Mouse (Mus musculus): ENCODE data around the gene Rlf.
"Not testable (repeated sequence)": the region's sequence is repeated elsewhere in the genome, so short reads cannot be mapped to it uniquely, and the experiment has no call there.

Gene Rlf

DNA sequence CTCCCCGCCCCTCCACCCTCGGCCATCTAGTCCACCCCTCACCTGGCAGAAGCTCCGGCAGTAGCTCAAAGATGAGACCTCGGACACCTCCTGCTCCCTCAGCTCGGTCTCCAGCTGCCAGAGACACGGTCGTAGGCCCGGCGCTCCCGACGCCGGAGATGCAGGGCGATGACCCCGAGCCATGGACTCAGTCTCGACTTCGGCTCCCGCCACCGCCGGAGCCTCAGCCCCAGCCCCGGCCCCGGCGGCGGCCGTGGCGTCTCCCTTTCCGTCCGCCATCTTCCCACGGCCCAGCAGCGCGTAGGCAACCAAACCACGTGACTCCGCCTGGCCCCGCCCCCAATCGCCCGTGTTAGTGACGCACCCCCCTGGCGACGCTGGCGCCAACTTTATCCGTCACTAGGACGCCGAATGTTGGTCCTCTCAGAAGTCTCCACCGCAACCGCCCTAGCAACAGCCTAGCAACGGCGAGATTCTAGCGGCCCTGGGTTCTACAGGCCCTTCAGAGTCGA is at the start of gene Rlf:
TSS of gene Rlf (minus strand) at position 292 of the 512 bp plus-strand sequence.
- peak; percentile 92 for DNase-seq (ENCODE audit: low read depth, low spot score)

DNA sequence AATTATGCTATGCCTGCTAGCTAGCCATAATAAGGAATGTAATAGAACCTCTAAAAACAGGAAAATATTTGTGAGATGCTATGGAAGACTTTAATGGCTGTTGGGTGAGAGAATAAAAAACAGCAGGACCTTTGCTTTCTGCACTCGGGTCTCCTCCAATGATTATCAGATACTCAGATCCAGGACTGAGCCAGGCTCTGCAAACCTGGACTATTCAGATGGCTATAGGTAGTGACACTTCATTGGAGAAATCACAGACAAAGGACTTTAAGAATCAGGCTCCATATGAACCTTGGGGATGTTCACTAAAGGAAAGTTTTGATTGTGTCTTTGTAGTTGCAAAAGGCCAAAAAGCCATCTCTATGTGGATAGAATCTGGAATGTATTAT is 26.7 kb upstream of the Rlf start:
- DNase-seq (ENCODE audit: low read depth, low spot score): no peak

DNA sequence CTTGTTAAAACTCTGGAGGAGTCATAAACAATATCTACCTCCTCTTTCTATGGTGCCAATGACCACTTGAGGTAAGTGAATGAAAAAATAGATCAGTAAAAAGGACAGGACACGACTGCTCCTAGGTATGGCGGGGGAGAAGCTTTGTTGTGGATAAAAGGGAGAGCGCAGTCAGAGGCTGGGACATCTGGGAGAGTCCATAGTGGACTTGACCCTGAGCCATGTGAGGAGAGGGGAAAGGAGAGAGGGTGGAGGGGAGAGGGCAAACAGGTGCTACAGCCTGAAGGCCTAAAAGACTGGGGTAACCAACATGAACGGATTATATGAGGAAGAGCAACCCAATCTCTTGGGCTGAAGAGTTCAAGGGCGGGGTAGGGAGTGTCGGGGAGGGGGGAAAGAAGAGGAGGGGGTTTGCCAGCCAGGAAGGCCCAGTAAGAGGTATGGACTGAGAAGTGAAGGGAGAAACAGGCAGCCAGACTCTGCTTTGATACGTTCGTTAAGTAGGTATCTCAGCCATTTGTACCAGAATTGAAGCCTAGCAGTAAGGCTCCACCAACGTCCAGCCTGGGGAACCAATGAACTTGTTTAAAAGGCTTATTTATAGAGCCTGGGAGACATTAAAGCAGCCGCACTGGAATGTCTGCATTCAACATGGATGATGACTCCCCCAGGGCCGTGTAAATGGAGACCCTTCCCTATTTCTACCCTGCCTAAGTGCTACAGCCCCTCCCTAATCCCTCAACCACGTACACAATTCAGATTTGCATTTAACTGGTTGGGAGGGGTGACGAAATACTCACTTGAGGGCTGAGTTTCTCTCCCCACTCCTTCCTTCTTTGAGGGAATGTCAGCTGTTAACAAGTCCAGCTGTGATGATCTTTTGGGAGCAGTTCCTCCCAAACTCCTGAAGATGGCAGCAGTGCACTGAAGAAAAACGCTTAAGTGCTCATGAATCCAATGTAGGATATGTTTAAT is 26.0 kb upstream of the Rlf start:
- peak; percentile 61 for DNase-seq (ENCODE audit: low read depth, low spot score)

DNA sequence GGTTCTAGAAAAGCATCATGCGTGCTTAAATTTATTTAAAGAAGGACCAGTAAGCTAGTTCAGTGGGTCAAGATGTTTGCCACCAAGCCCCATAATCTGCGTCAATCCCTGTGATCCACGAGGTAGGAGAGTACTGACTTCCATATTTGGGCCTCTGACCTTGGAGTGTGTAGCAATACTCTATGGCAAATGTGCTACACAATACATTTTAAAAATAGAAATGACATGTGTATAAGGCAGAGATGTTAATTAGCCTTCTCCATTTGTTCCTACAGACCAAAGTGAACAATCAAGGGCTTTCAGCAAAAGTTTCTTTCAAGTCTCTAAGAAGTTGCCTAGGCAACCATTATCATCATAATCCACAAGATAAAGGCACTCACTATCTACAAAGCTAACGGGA is 25.0 kb upstream of the Rlf start:
- no peak for DNase-seq (ENCODE audit: low read depth, low spot score)

DNA sequence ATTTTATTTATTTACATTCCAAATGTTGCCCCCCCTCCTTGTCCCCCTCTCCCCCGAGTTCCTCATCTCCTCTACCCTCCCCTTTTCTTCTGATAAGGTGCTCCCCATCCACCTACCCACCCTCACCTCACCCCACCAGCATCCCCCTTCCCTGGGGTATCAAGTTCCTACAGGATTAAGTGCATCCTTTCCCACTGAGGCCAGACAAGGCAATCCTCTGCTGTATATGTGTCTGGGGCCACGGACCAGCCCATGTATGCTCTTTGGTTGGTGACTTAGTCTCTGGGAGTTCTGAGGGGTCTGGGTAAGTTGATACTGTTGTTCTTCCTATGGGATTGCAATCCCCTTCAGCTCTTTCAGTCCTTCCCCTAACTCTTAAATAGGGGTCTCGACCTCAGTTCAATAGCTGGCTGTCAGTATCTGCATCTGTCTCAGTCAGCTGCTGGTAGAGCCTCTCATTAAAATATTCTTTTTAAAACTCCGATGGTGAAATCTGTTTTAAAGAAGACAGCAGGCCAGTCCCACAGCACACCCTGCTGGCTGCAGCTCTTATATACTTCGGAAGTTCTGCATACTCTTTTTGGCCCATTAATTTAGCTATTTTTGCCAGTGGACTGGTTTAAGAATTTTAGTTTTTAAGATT is 17.0 kb upstream of the Rlf start:
- no peak for DNase-seq (ENCODE audit: low read depth, low spot score)

DNA sequence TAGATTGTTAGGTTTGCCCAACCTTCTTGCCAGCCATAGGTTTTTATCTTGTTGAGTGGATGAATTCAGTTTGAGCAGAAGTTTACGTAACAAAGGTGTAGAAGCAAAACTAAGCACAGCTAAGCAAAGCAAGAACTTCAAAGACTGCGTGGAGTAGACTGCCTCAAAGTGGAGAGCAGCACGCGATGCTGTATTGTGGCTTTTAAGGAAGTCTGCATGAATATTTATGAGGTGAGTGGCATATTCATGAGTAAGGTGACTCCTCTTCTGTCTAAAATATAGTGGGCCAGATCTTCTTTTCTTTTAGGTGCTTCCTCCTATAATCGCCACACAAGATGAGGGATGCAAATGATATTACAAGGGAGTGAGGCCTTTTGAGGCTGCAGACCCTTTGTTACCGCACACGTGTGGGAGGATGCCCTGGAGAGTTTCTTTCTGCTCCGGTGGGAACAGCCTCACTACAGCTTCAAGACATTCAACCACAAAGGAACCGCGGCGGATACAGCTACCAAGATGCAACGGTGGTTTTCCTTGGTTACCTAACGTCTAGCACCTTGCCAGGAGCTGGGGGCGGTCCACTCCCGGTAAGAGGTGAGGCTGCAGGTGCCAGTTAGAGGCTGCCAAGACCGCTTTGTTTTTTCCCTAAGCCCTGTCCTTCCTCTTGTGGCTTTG is 16.2 kb upstream of the Rlf start:
- DNase-seq (ENCODE audit: low read depth, low spot score): no peak

DNA sequence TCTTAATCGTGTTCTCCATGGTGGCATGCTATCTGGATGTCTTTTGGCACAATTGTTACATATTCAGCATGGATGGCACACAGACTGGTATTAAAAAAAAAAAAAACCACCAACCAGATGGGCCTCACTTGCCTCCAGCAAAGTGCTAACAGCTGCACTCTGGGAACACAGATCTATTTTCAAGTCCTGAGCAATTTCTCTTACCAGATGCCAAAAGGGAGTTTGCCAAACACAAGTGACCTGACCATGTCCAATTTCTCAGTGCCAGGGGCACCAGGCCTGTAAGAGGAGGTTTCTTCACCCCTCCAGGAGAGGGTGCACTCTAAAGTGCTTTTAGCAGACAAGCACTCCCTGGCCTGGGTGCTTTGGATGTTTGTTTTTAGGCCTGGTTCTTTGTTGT is 12.2 kb upstream of the Rlf start:
- DNase-seq (ENCODE audit: low read depth, low spot score): no peak

DNA sequence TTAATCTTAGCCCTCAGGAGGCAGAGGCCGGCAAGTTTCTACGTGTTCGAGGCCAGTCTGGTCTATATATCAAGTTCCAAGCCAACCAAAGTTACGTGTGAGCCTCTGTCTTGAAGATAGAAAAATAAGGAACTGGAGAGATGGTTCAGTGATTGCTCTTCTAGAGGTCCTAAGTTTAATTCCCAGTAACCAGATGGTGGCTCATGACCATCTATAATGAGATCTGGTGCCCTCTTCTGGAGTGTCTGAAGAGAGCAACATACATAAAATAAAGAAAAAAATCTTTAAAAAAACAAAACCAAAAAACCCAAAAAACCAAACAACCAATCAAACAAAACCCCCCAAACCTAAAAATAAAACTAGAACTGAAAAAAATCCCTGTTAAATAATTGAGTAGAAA is 10.3 kb upstream of the Rlf start:
- no peak for DNase-seq (ENCODE audit: low read depth, low spot score)

DNA sequence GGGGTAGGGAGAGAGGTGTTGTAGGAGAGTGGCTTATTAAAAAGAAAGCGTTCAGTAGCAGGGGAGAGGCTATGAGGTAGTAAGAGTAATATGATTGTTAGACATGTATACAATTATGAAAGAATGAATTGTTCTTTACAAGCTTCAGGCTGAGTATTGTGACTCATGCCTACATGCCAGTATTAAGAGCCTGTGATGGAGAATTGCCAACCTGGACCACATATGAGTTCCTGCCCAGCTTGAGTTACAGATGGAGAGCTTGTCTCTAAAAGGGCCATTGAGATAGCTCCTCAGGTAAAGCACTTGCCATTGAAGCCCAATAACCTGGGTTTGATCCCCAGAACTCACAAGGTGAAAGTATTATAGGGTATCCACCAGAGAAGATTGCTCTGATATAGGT is 8.3 kb upstream of the Rlf start:
- no peak for DNase-seq (ENCODE audit: low read depth, low spot score)

DNA sequence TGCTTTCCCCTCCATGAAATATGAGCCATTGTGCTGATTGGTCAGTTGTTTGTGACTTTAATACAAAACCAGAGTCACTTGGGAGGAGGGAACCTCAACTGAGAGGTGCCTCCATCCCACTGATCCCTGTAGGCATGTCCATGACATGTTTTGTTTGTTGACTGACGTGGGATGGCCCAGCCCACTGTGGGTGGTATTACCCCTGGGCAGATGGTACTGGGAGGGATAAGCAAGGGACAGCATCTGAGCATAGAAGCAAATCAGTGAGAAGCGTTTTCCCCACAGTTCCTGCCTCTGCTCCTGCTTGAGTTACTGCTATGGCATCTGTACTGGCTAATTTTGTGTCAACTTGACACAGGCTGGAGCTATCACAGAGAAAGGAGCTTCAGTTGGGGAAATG is 1.3 kb upstream of the Rlf start:
- DNase-seq (ENCODE audit: low read depth, low spot score): no peak

DNA sequence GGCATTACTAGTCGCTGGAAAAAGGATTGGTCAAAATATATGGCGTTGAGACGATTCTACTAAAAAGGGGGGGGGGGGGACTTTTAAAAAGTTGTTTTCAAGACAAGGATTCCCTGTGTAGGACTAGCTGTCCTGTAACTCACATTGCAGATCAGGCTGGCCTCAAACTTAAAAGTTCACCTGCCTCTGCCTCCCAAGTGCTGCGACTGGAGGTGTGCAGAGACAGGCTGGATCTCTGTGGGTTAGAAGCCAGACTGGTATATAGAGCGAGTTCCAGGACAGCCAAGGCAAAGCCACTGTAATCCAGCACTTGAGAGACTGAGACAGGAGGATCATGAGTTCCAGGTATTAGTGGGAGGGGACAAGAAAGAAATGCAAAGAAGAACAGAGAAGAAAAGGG is 605 bp upstream of the Rlf start:
- DNase-seq (ENCODE audit: low read depth, low spot score): no peak

DNA sequence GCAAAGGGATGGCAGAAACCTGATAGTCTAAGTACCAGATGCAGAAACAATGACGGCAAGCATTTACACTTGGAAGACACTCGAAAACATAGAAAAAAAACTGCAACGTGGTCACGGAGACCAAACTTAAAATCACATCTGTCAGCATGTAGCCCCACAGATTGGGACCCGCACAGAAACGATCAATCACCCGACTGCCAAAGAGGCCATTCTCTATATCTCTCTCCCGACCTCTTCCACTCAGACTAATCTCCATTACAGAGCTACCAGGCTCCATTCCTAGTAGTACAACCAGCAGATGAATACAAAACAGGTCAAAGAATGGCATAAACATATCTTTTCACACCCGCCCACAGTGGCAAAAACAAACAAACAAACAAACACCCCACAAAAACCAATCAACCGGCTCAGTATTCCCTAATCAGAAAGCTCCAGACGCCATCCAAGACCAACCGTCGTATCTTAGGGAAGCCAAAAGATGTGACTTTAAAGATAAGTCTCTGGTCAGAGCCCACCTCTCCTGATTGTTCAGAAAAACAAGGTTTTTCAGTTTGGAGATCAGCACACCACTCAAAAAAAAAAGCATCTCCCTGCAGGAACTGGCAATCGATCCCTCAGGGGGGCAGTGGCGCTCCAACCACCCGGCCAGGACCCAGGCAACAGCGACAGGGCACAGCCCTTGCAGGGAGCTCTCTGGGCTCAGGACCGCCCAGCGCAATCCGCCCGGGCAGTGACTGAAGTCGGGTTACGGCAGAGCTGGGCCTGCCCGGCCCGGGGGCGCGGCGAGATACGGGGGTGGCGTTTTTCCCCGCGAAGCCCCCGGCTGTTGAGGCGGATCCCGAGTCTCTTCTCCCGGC is 720 bp downstream of the Rlf start:
- DNase-seq (ENCODE audit: low read depth, low spot score): no peak

DNA sequence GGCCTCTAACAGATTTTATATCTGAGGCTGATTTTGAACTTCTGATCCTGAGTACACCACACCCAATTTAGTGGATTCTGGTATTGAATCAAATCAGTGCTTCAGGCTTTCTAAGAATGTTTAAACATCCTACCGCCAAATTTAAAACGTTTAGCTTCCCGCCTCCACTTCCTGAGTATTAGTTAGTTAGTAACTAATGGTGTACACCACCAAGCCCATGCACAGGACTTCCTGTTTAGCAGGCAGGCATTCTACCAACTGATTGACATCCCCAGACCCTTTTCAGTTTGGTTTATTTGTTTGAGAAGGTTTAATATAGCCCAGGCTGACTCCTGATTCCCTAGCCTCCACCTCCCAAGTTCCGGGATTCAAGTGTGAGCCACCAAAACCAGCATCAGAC is 6.0 kb downstream of the Rlf start:
- no peak for DNase-seq (ENCODE audit: low read depth, low spot score)

DNA sequence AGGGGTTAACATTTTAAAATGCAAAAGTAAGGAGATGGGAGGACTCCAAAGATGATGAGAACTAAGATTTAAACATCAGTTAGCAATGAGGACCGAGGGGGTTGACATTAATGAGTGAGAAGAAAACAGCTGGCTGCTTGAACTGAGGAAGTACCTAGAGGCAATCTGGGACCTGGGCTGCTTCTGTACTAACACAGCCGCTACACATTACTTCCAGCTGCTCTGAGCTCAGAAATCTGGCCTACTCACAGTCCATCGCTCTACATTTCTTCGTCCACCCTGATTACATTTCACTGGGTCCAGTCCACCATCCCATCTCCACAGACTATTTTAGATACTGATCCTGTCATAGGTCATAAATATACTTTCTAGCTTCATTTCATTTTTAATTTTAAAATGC is 17.0 kb downstream of the Rlf start:
- no peak for DNase-seq (ENCODE audit: low read depth, low spot score)

DNA sequence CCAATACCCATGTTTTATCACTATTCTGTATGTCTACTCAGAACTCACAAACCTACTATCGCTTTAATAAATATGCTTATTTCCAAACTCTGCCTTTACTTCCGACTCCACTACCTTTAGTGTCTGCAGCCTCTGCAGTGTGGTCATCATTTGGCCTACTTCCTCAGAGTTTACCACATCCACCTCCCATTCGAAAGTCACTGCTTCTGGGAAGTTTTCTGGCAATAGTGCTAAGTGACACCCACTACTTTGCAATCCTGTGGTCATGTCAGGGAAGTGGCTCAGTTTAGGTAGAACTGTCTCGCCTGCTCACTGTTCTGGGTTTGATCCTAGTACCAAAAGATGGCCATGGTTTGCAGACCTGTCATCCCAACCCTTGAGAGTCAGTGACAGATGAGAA is 17.9 kb downstream of the Rlf start:
- no peak for DNase-seq (ENCODE audit: low read depth, low spot score)

DNA sequence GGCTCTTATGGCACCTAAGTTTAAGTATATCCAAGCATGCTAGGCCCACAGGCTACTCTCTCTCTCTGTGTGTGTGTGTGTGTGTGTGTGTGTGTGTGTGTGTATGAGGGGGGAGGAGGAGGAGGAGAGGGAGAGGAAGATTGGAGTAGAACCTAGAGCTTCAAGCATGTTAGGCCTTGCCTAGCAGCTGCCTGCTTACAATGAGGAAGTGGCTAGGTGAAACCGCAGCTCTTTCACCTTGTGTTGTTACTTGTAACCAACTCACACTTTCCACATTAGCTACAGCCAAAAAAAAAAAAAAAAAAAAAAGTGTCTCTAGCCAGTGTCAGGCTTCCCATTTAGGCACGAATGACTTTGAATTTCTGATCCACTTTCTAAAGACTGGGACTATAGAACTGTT is 18.7 kb downstream of the Rlf start:
- DNase-seq (ENCODE audit: low read depth, low spot score): no peak

DNA sequence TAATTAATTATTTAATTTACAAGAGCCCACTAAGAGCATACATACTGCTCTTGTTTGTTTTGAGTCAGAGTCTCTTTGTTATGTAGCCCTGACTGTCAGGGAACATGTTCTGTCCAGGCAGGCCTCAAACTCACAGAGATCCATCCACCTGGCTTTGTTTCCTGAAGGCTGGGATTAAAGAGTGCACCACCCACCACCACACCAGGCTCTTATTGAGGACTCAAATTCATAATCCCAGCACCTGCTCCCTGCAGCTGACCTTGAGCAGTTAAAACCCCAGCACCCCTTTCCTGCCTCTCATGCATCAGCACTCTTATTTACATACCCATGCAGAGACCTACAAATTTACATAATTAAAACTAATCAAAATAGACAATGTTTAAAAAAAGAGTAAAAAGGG is 20.1 kb downstream of the Rlf start:
- DNase-seq (ENCODE audit: low read depth, low spot score): no peak

DNA sequence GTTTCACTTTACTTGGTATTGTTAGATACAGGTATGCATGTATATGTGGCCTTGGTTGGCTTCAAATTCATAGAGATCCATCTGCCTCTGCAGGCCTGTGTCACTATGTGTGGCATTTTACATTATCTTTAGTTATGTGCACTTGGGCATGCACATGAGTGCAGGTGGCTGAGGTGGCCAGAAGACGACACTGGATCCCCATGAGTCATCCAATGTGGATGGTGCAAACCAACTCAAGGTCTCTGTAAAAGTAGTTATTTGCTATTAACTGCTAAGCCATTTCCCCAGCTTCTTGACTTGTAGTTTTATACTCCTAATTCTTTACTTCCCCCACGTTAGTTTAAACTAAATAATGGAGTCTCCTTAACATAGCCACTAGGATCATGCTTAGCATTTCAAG is 22.6 kb downstream of the Rlf start:
- no peak for DNase-seq (ENCODE audit: low read depth, low spot score)

DNA sequence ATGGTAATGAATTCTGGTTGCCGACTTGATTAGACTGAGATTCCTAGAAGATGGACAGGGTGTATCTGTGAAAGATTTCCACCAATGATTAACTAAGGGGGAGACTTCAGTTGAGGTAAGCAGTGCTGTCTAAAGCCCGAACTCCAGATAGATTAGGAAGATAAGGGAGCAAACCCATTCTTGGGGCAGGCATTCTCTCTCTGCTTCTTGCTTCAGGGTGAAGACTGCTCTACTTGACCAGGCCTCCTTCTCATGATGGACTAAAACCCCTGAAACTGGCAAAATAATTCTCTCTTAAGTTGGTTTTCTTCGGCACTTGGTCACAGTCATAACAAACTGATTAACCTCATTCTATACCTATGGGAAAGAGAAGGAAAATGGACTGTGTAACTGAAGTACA is 25.5 kb downstream of the Rlf start:
- DNase-seq (ENCODE audit: low read depth, low spot score): no peak

DNA sequence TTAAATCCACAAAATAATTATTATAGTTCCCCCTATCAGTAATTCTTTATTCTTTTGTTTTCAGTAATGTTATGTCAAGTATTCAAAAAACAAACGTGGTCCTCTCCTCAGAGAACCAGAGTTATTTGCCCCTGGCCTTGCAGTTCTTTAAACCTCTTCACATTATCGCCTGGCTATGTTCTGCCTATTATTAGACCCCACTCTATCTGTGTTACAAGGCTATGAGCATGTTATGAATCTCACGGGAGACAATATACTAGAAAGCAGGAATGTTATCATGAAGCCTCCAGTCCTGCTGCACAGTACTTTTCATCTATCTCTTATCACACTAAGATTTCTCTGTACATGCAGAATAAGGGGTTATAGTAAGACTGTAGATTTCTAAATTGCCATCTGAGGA is 35.2 kb downstream of the Rlf start:
- DNase-seq (ENCODE audit: low read depth, low spot score): no peak

DNA sequence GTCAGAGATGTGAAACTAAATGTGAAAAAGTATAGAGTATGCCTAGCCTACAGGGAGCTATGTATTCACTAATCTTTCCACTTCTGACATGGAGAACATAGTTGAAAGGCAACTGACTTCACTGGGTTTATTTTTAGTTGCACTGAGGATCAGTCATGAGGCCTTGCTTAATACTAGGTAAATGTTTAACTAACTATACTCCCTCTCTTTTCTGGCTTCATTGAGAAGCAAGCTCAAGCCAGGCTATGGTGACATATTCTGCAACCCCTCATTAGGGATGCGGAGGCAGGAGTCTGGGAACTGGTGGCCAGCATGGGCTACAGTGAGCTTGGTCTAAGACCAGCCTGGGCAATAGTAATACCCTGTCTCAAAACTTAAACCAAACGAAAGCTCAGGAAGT is 47.2 kb downstream of the Rlf start:
- DNase-seq (ENCODE audit: low read depth, low spot score): no peak

DNA sequence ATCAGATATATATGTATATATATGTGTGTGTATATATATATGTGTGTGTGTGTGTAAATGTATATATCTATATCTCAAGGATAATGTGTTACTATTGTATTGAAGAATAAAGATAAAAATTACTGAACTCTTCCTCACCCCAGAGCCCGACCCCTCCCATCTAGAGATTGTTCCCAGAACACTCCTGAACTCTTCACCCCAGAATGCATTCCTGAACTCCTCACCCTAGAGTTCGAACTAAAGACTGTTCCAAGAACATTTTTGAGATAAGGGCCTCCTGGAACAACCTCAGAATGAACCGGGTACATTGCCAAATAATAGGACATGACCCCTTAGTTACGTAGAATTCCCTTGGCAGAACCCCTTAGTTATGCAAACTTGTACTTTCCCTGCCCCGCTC is 48.2 kb downstream of the Rlf start:
- not testable (repeated sequence) for DNase-seq (ENCODE audit: low read depth, low spot score)
